Comparison of ENCODE assay signal across 16 mouse cellular contexts in genomic region chr16:34017241-34017640, GRCm38 (mm10).
"Had no signal": no experiment of that assay in that cellular context is flagged by ENCODE, and none has a peak within 500 bp of the region (broad histone marks: within the 10 kb centered on the region; RNA-seq: fewer than 3 reads in every experiment).

No protein-coding gene starts in this region.

- ATAC-seq: midbrain, embryonic 16.5 days had no signal

- H3K9me3 ChIP-seq: midbrain, embryonic 10.5 days; midbrain, embryonic 12.5 days; neural tube, embryonic 12.5 days had no signal

- H3K4me3 ChIP-seq: midbrain, embryonic 10.5 days; midbrain, embryonic 12.5 days; myocyte; neural tube, embryonic 12.5 days had no signal

- H3K27ac ChIP-seq: liver, embryonic 14.5 days; midbrain, embryonic 10.5 days; midbrain, embryonic 12.5 days; neural tube, embryonic 12.5 days had no signal

- DNase-seq: lung, adult 18-20 months; lung, embryonic 14.5 days; lung, postnatal 10 days; midbrain, embryonic 14.5 days; right cerebral cortex, postnatal 14 days; right cerebral cortex, postnatal 4 days; spleen, adult 18-20 months; thymus, adult 18-20 months; thymus, postnatal 14 days; thymus, postnatal 36 days had no signal

- H3K27me3 ChIP-seq: midbrain, embryonic 12.5 days; neural tube, embryonic 12.5 days had no signal

- H3K9ac ChIP-seq: liver, embryonic 14.5 days; lung, embryonic 14.5 days; midbrain, embryonic 12.5 days; neural tube, embryonic 12.5 days had no signal

- H3K4me2 ChIP-seq: lung, embryonic 14.5 days; midbrain, embryonic 12.5 days; neural tube, embryonic 12.5 days had no signal

- H3K4me1 ChIP-seq: midbrain, embryonic 10.5 days; midbrain, embryonic 12.5 days; neural tube, embryonic 12.5 days had no signal
